Mouse (Mus musculus) embryonic facial prominence, embryonic 13.5 days (tissue): ENCODE results near the gene Angptl8. TPM values are rescaled to one million over a fixed set of nuclear protein-coding genes. Genes with fewer than 3 reads are reported as not detected.

Experiments used
- ATAC-seq: fragments of 200-750 bp; cut with Nextera tagmentation; 2 replicates; pipeline ENCODE4 v1.8.0; 2017; ENCODE audit warnings: low read depth; ENCODE audit not compliant: insufficient number of reproducible peaks, insufficient read depth, low FRiP score, low TSS enrichment
- H3K27ac ChIP-seq: fragments of 300-500 bp; sonication (generic); 2 replicates; pipeline ENCODE4 v1.5.1; 2015; ENCODE audit warnings: moderate library complexity, mild to moderate bottlenecking, inconsistent platforms
- H3K27me3 ChIP-seq: fragments of 300-500 bp; sonication (generic); 2 replicates; pipeline ENCODE4 v1.6.1; 2015; ENCODE audit warnings: mild to moderate bottlenecking, inconsistent platforms
- H3K36me3 ChIP-seq: fragments of 300-500 bp; sonication (generic); 2 replicates; pipeline ENCODE4 v1.6.1; 2015; ENCODE audit warnings: mild to moderate bottlenecking, inconsistent platforms
- H3K4me1 ChIP-seq: fragments of 300-500 bp; sonication (generic); 2 replicates; pipeline ENCODE4 v1.6.1; 2015; ENCODE audit warnings: inconsistent platforms
- H3K4me2 ChIP-seq: fragments of 300-500 bp; sonication (generic); 2 replicates; pipeline ENCODE4 v1.6.1; 2015; ENCODE audit warnings: moderate library complexity, mild to moderate bottlenecking, inconsistent platforms
- H3K4me3 ChIP-seq: fragments of 300-500 bp; sonication (generic); 2 replicates; pipeline ENCODE4 v1.5.1; 2015; ENCODE audit warnings: mild to moderate bottlenecking, inconsistent platforms
- H3K9ac ChIP-seq: fragments of 300-500 bp; sonication (generic); 2 replicates; pipeline ENCODE4 v1.6.1; 2015; ENCODE audit warnings: mild to moderate bottlenecking, inconsistent platforms
- H3K9me3 ChIP-seq: fragments of 300-500 bp; sonication (generic); 2 replicates; pipeline ENCODE4 v1.6.1; 2016; ENCODE audit warnings: inconsistent platforms
- WGBS: fragments of 180-500 bp; shearing (Covaris S2); methylation state at CpG from one replicate; pipeline ENCODE4 v1.1.7; 2015; ENCODE audit warnings: mixed read lengths; 5-methylcytosine and 5-hydroxymethylcytosine counted together
- polyA plus RNA-seq: library from polyadenylated mRNA; unstranded; fragments of >200 nt; fragmentation: Nextera tagmentation; extraction: Ambion mirVana; gene quantifications from 2 replicates; pipeline ENCODE4 v1.2.1, GENCODE M21; 2015

Gene Angptl8
- polyA plus RNA-seq, 1 experiment from 2014 or later, result 0.74 TPM

GRCm38 (mm10) chr9:21840115-21840787 lies 4.9 kb downstream of the Angptl8 start:
- Histone ChIP-seq H3K4me1 (peaks cover 7% of the 10 kb centered on the region; the same call in 1 of the 2 replicates), H3K27ac (no peak overlapping the region), H3K27me3 (no peaks in the 10 kb centered on the region), H3K9ac (no peak overlapping the region), H3K4me2 (no peak overlapping the region), H3K4me3 (no peak overlapping the region), H3K9me3 (no peaks in the 10 kb centered on the region), H3K36me3 (peaks cover 78% of the 10 kb centered on the region)
- no peak for ATAC-seq
- WGBS, result 54% methylated on average over 8 of the region's 8 CpGs

- WGBS, result 91% methylated on average over 6 of the region's 6 CpGs
- no peak overlapping the region for H3K27ac ChIP-seq
- H3K4me1 ChIP-seq, result peaks cover 10% of the 10 kb centered on the region
- no peaks in the 10 kb centered on the region for H3K9me3 ChIP-seq
- H3K27me3 ChIP-seq, result no peaks in the 10 kb centered on the region
- H3K4me2 ChIP-seq, result no peak overlapping the region
- no peak overlapping the region for H3K4me3 ChIP-seq
- ATAC-seq, result no peak
- peaks cover 77% of the 10 kb centered on the region for H3K36me3 ChIP-seq
- no peak overlapping the region for H3K9ac ChIP-seq
Measured at GRCm38 (mm10) chr9:21841340-21841739, 6.0 kb downstream of the Angptl8 start.

GRCm38 (mm10) chr9:21842391-21842790 lies 7.1 kb downstream of the Angptl8 start:
- no peak for ATAC-seq
- Histone ChIP-seq H3K9ac (0 out of 2 replicates have a peak overlapping the region, but pooled peaks have one; percentile 27), H3K4me3 (no peak overlapping the region), H3K9me3 (no peaks in the 10 kb centered on the region), H3K36me3 (peaks cover 68% of the 10 kb centered on the region), H3K27me3 (no peaks in the 10 kb centered on the region), H3K27ac (peak overlapping the region; percentile 39; the same call in 1 of the 2 replicates), H3K4me1 (peaks cover 20% of the 10 kb centered on the region), H3K4me2 (no peak overlapping the region)
- 61% methylated on average over 5 of the region's 5 CpGs for WGBS

- 83% methylated on average over 6 of the region's 6 CpGs for WGBS
Measured at GRCm38 (mm10) chr9:21843086-21843485, 7.8 kb downstream of the Angptl8 start.

GRCm38 (mm10) chr9:21845381-21846080 lies 10.2 kb downstream of the Angptl8 start:
- H3K27ac ChIP-seq, result no peak overlapping the region
- 42% methylated on average over 14 of the region's 14 CpGs for WGBS
- H3K9me3 ChIP-seq, result no peaks in the 10 kb centered on the region
- H3K9ac ChIP-seq, result no peak overlapping the region
- no peak overlapping the region for H3K4me3 ChIP-seq
- no peak overlapping the region for H3K4me2 ChIP-seq
- peaks cover 43% of the 10 kb centered on the region for H3K36me3 ChIP-seq
- H3K27me3 ChIP-seq, result no peaks in the 10 kb centered on the region
- H3K4me1 ChIP-seq, result peaks cover 35% of the 10 kb centered on the region
- no peak for ATAC-seq

More at GRCm38 (mm10) chr9:21843086-21843485, 7.8 kb downstream of the Angptl8 start:
- no peak overlapping the region for H3K27ac ChIP-seq
- no peak overlapping the region for H3K4me2 ChIP-seq
- H3K9me3 ChIP-seq, result no peaks in the 10 kb centered on the region
- H3K9ac ChIP-seq, result 0 out of 2 replicates have a peak overlapping the region, but pooled peaks have one; percentile 27
- H3K4me3 ChIP-seq, result no peak overlapping the region
- H3K27me3 ChIP-seq, result no peaks in the 10 kb centered on the region
- ATAC-seq, result no peak
- peaks cover 27% of the 10 kb centered on the region for H3K4me1 ChIP-seq
- peaks cover 62% of the 10 kb centered on the region for H3K36me3 ChIP-seq

- ATAC-seq, result peak; percentile 20; the same call in 1 of the 2 replicates
- Histone ChIP-seq H3K4me2 (peak overlapping the region; percentile 54), H3K36me3 (peaks cover 37% of the 10 kb centered on the region), H3K4me1 (peaks cover 43% of the 10 kb centered on the region), H3K27me3 (no peaks in the 10 kb centered on the region), H3K4me3 (peak overlapping the region; percentile 22; the same call in 1 of the 2 replicates), H3K9ac (peak overlapping the region; percentile 32; the same call in 1 of the 2 replicates), H3K27ac (peak overlapping the region; percentile 82), H3K9me3 (no peaks in the 10 kb centered on the region)
- WGBS, result 8% methylated on average over 11 of the region's 11 CpGs
Measured at GRCm38 (mm10) chr9:21846755-21847341, 11.5 kb downstream of the Angptl8 start.

- no peak for ATAC-seq
- WGBS, result 16% methylated on average over 3 of the region's 3 CpGs
- Histone ChIP-seq H3K9ac (peak overlapping the region; percentile 32; the same call in 1 of the 2 replicates), H3K4me1 (peaks cover 45% of the 10 kb centered on the region), H3K4me2 (peak overlapping the region; percentile 54), H3K36me3 (peaks cover 34% of the 10 kb centered on the region), H3K27me3 (no peaks in the 10 kb centered on the region), H3K27ac (peak overlapping the region; percentile 82), H3K4me3 (0 out of 2 replicates have a peak overlapping the region, but pooled peaks have one; percentile 22), H3K9me3 (no peaks in the 10 kb centered on the region)
Measured at GRCm38 (mm10) chr9:21847425-21847824, 12.1 kb downstream of the Angptl8 start.

- H3K27me3 ChIP-seq, result no peaks in the 10 kb centered on the region
- 26% methylated on average over 10 of the region's 10 CpGs for WGBS
- peak overlapping the region; percentile 32; the same call in 1 of the 2 replicates for H3K9ac ChIP-seq
- no peaks in the 10 kb centered on the region for H3K9me3 ChIP-seq
- ATAC-seq, result no peak
- peaks cover 40% of the 10 kb centered on the region for H3K4me1 ChIP-seq
- peaks cover 29% of the 10 kb centered on the region for H3K36me3 ChIP-seq
- H3K27ac ChIP-seq, result peak overlapping the region; percentile 82
- no peak overlapping the region for H3K4me3 ChIP-seq
- peak overlapping the region; percentile 54; the same call in 1 of the 2 replicates for H3K4me2 ChIP-seq
Measured at GRCm38 (mm10) chr9:21847926-21848325, 12.6 kb downstream of the Angptl8 start.

- Histone ChIP-seq H3K36me3 (peaks cover 11% of the 10 kb centered on the region), H3K4me3 (no peak overlapping the region), H3K27me3 (no peaks in the 10 kb centered on the region), H3K4me2 (peak overlapping the region; percentile 73; the same call in 1 of the 2 replicates), H3K27ac (no peak overlapping the region), H3K4me1 (peaks cover 39% of the 10 kb centered on the region), H3K9me3 (no peaks in the 10 kb centered on the region), H3K9ac (no peak overlapping the region)
- WGBS, result 62% methylated on average over 7 of the region's 7 CpGs
- no peak for ATAC-seq
Measured at GRCm38 (mm10) chr9:21849691-21850677, 14.7 kb downstream of the Angptl8 start.

GRCm38 (mm10) chr9:21851084-21851483 lies 15.8 kb downstream of the Angptl8 start:
- 75% methylated on average over 3 of the region's 3 CpGs for WGBS
- Histone ChIP-seq H3K27me3 (no peaks in the 10 kb centered on the region), H3K9ac (no peak overlapping the region), H3K27ac (no peak overlapping the region), H3K4me1 (peaks cover 37% of the 10 kb centered on the region), H3K36me3 (peaks cover under 1% of the 10 kb centered on the region; the same call in 1 of the 2 replicates), H3K4me3 (no peak overlapping the region), H3K9me3 (no peaks in the 10 kb centered on the region), H3K4me2 (peak overlapping the region; percentile 73; the same call in 1 of the 2 replicates)
- ATAC-seq, result no peak
